Mouse (Mus musculus) kidney, adult 2 months (tissue): Measurements from ENCODE around the gene Tenm4. TPM values are rescaled to one million over a fixed set of nuclear protein-coding genes. Genes with fewer than 3 reads are reported as not detected.

ENCODE experiments used
- DNase-seq: peaks from one replicate; pipeline ENCODE4 v3.0.0; 2021
- H3K27ac ChIP-seq: fragments of 200-500 bp; 2 replicates; pipeline ENCODE4 v1.5.1; 2012; ENCODE audit warnings: low read depth, low read length, control low read depth, inconsistent platforms; ENCODE audit not compliant: insufficient read depth
- H3K27me3 ChIP-seq: fragments of 200-500 bp; replicated peaks from 2 replicates; pipeline ENCODE4 v1.6.1; 2012; ENCODE audit warnings: mild to moderate bottlenecking, moderate library complexity, low read length, inconsistent platforms; ENCODE audit not compliant: control insufficient read depth, insufficient read depth
- H3K36me3 ChIP-seq: fragments of 200-500 bp; 2 replicates; pipeline ENCODE4 v1.6.1; 2012; ENCODE audit warnings: mild to moderate bottlenecking, moderate library complexity, low read length, inconsistent platforms; ENCODE audit not compliant: control insufficient read depth, insufficient read depth
- H3K4me1 ChIP-seq: fragments of 200-500 bp; 2 replicates; pipeline ENCODE4 v1.6.1; 2011; ENCODE audit warnings: low read length; ENCODE audit not compliant: control insufficient read depth, insufficient read depth
- H3K4me3 ChIP-seq: fragments of 200-500 bp; 2 replicates; pipeline ENCODE4 v1.5.1; 2011; ENCODE audit warnings: mild to moderate bottlenecking, low read depth, low read length, control low read depth; ENCODE audit not compliant: insufficient read depth
- CTCF ChIP-seq: fragments of 200-500 bp; conservative IDR thresholded peaks from 2 replicates; pipeline ENCODE4 v1.5.1; 2011; ENCODE audit warnings: low read depth, mild to moderate bottlenecking, control low read depth, low read length, moderate library complexity, mixed read lengths; ENCODE audit not compliant: insufficient read depth, insufficient read length
- POLR2A ChIP-seq: fragments of 200-500 bp; IDR thresholded peaks from one replicate; pipeline ENCODE4 v1.6.1; 2011; ENCODE audit warnings: low read depth, low read length, control low read depth
- WGBS: fragments of 180-500 bp; shearing (Covaris S2); methylation state at CpG from one replicate; pipeline ENCODE4 v1.1.7; 2018; 5-methylcytosine and 5-hydroxymethylcytosine counted together
- polyA plus RNA-seq: library from polyadenylated mRNA; depleted of rRNA; stranded (reverse); fragments of >200 nt; gene quantifications from 2 replicates; pipeline ENCODE4 v1.2.3, GENCODE M21; 2012

Gene Tenm4
- polyA plus RNA-seq, 1 experiment = 3.3 TPM

GRCm38 (mm10) chr7:96203812-96204560, 32.9 kb downstream of the Tenm4 start:
- Histone ChIP-seq H3K36me3 (no peaks in the 10 kb centered on the region), H3K4me3 (no peak overlapping the region), H3K27me3 (peaks cover 2% of the 10 kb centered on the region; the same call in 1 of the 2 replicates), H3K4me1 (no peaks in the 10 kb centered on the region), H3K27ac (no peak overlapping the region)
- 79% methylated on average over 10 of the region's 10 CpGs for WGBS
- TF ChIP-seq CTCF (no peak), POLR2A (no peak)
- no peak for DNase-seq

GRCm38 (mm10) chr7:96204809-96205350, 33.8 kb downstream of the Tenm4 start:
- H3K27me3 ChIP-seq = peaks cover 2% of the 10 kb centered on the region; the same call in 1 of the 2 replicates
- WGBS = 46% methylated on average over 10 of the region's 10 CpGs
- no peak overlapping the region for H3K4me3 ChIP-seq
- no peak overlapping the region for H3K27ac ChIP-seq
- DNase-seq = no peak
- TF ChIP-seq CTCF = no peak
- no peak for TF ChIP-seq POLR2A
- no peaks in the 10 kb centered on the region for H3K4me1 ChIP-seq
- no peaks in the 10 kb centered on the region for H3K36me3 ChIP-seq

- no peak overlapping the region for H3K4me3 ChIP-seq
- peaks cover 5% of the 10 kb centered on the region; the same call in 1 of the 2 replicates for H3K27me3 ChIP-seq
- no peaks in the 10 kb centered on the region for H3K36me3 ChIP-seq
- 83% methylated on average over 3 of the region's 3 CpGs for WGBS
- no peak for DNase-seq
- H3K4me1 ChIP-seq = no peaks in the 10 kb centered on the region; the same call in 1 of the 2 replicates
- TF ChIP-seq CTCF (no peak), POLR2A (no peak)
- no peak overlapping the region for H3K27ac ChIP-seq
These were observed 36.0 kb downstream of the Tenm4 start for GRCm38 (mm10) chr7:96207071-96207470.

- TF ChIP-seq CTCF (no peak), POLR2A (no peak)
- Histone ChIP-seq H3K27ac (no peak overlapping the region), H3K4me3 (peak overlapping the region; percentile 57), H3K36me3 (no peaks in the 10 kb centered on the region), H3K27me3 (peaks cover 8% of the 10 kb centered on the region; the same call in 1 of the 2 replicates), H3K4me1 (no peaks in the 10 kb centered on the region; the same call in 1 of the 2 replicates)
- DNase-seq = peak; percentile 28
- WGBS = 3% methylated on average over 74 of the region's 75 CpGs
These were observed 38.9 kb downstream of the Tenm4 start for GRCm38 (mm10) chr7:96209783-96210524.

GRCm38 (mm10) chr7:96210525-96211369, 39.7 kb downstream of the Tenm4 start:
- TF ChIP-seq POLR2A (no peak), CTCF (no peak)
- no peaks in the 10 kb centered on the region; the same call in 1 of the 2 replicates for H3K4me1 ChIP-seq
- H3K36me3 ChIP-seq = no peaks in the 10 kb centered on the region
- peaks cover 8% of the 10 kb centered on the region; the same call in 1 of the 2 replicates for H3K27me3 ChIP-seq
- H3K4me3 ChIP-seq = peak overlapping the region; percentile 57
- peak; percentile 27 for DNase-seq
- H3K27ac ChIP-seq = no peak overlapping the region
- 1% methylated on average over 62 of the region's 62 CpGs for WGBS

GRCm38 (mm10) chr7:96211618-96212021, 40.6 kb downstream of the Tenm4 start:
- H3K36me3 ChIP-seq = no peaks in the 10 kb centered on the region
- TF ChIP-seq POLR2A (no peak), CTCF (no peak)
- H3K4me3 ChIP-seq = peak overlapping the region; percentile 57
- H3K27ac ChIP-seq = no peak overlapping the region
- peak; percentile 15 for DNase-seq
- H3K27me3 ChIP-seq = peaks cover 8% of the 10 kb centered on the region; the same call in 1 of the 2 replicates
- no peaks in the 10 kb centered on the region; the same call in 1 of the 2 replicates for H3K4me1 ChIP-seq
- WGBS = 1% methylated on average over 17 of the region's 17 CpGs
